Mouse (Mus musculus) midbrain, embryonic 14.5 days (tissue): ENCODE data around the gene Ankk1. TPM values are rescaled to one million over a fixed set of nuclear protein-coding genes. Genes with fewer than 3 reads are reported as not detected.
A peak's percentile ranks its signal among the peaks of the same experiment; 100 is the strongest.

ENCODE experiments used
- ATAC-seq: fragments of 200-750 bp; cut with Nextera tagmentation; 2 replicates; pipeline ENCODE4 v1.8.0; 2017; ENCODE audit warnings: moderate number of reproducible peaks, moderate library complexity; ENCODE audit not compliant: low FRiP score, low TSS enrichment
- DNase-seq: peaks from one replicate; pipeline ENCODE4 v3.0.0-alpha.2; 2015
- H3K27ac ChIP-seq: fragments of 300-500 bp; sonication (generic); replicated peaks from 2 replicates; pipeline ENCODE4 v1.5.1; 2014; ENCODE audit warnings: mild to moderate bottlenecking, low read depth, low read length, moderate library complexity
- H3K27me3 ChIP-seq: fragments of 300-500 bp; sonication (generic); 2 replicates; pipeline ENCODE4 v1.6.1; 2014; ENCODE audit warnings: low read length, control low read depth, mixed read lengths; ENCODE audit not compliant: control insufficient read depth, insufficient read depth
- H3K36me3 ChIP-seq: fragments of 300-500 bp; sonication (generic); 2 replicates; pipeline ENCODE4 v1.6.1; 2014; ENCODE audit warnings: low read length, control low read depth; ENCODE audit not compliant: control insufficient read depth, insufficient read depth
- H3K4me1 ChIP-seq: fragments of 300-500 bp; sonication (generic); 2 replicates; pipeline ENCODE4 v1.6.1; 2014; ENCODE audit warnings: mild to moderate bottlenecking, antibody characterized with exemption, low read length, control low read depth; ENCODE audit not compliant: control insufficient read depth, insufficient read depth
- H3K4me2 ChIP-seq: fragments of 300-500 bp; sonication (generic); 2 replicates; pipeline ENCODE4 v1.6.1; 2014; ENCODE audit warnings: mild to moderate bottlenecking, low read length, moderate library complexity
- H3K4me3 ChIP-seq: fragments of 300-500 bp; sonication (generic); replicated peaks from 2 replicates; pipeline ENCODE4 v1.5.1; 2014; ENCODE audit warnings: low read depth, low read length
- H3K9ac ChIP-seq: fragments of 300-500 bp; sonication (generic); replicated peaks from 2 replicates; pipeline ENCODE4 v1.6.1; 2014; ENCODE audit warnings: mild to moderate bottlenecking, low read length, moderate library complexity
- H3K9me3 ChIP-seq: fragments of 300-500 bp; sonication (generic); 2 replicates; pipeline ENCODE4 v1.6.1; 2016; ENCODE audit warnings: low read length, control low read depth, mixed read lengths; ENCODE audit not compliant: control insufficient read depth
- WGBS: fragments of 180-500 bp; shearing (Covaris S2); extraction: QIAGEN DNeasy Blood & Tissue Kit; methylation state at CpG from one replicate; pipeline ENCODE4 v1.1.7; 2014; 5-methylcytosine and 5-hydroxymethylcytosine counted together
- polyA plus RNA-seq: library from polyadenylated mRNA; unstranded; fragments of >200 nt; fragmentation: Nextera tagmentation; extraction: Ambion mirVana; gene quantifications from 2 replicates; pipeline ENCODE4 v1.2.1, GENCODE M21; 2014

The Ankk1 gene
- polyA plus RNA-seq, 1 experiment from 2014 or later: not detected

- Histone ChIP-seq H3K36me3 (no peaks in the 10 kb centered on the region), H3K27me3 (no peaks in the 10 kb centered on the region), H3K27ac (no peak overlapping the region), H3K4me1 (no peaks in the 10 kb centered on the region), H3K4me2 (no peak overlapping the region), H3K4me3 (no peak overlapping the region), H3K9me3 (no peaks in the 10 kb centered on the region), H3K9ac (no peak overlapping the region)
- no peak for DNase-seq
- no peak for ATAC-seq
- WGBS: 50% methylated on average over 1 of the region's 1 CpGs
Measured at GRCm38 (mm10) chr9:49425585-49425984, 1.2 kb downstream of the Ankk1 start.

DNA sequence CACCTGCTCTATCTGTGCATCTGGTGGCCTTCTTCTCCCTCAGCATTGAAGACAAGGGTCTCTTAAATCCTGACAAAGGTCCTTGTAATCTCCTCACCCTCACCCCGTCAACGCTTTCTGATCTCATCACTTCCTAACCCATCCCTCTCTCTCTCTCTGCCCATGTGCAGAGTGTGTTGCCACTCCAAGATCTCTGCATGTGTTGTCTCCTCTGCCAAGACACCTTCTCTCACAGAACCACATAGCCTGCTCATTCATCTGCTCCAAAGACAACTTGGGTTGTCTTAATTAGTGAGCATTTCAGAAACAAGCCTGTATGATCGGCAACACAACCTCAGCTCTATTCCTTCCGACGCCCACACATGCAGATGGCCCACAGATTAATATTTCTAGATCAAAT is 3.0 kb downstream of the Ankk1 start:
- DNase-seq: no peak
- Histone ChIP-seq H3K4me3 (no peak overlapping the region), H3K9me3 (no peaks in the 10 kb centered on the region), H3K4me2 (no peak overlapping the region), H3K36me3 (no peaks in the 10 kb centered on the region), H3K27me3 (no peaks in the 10 kb centered on the region), H3K4me1 (no peaks in the 10 kb centered on the region), H3K27ac (no peak overlapping the region), H3K9ac (no peak overlapping the region)
- no peak for ATAC-seq
- 97% methylated on average over 5 of the region's 5 CpGs for WGBS

- no peaks in the 10 kb centered on the region for H3K9me3 ChIP-seq
- 85% methylated on average over 5 of the region's 5 CpGs for WGBS
- H3K27me3 ChIP-seq: no peaks in the 10 kb centered on the region
- H3K27ac ChIP-seq: no peak overlapping the region
- no peak for DNase-seq
- no peak overlapping the region for H3K4me2 ChIP-seq
- H3K4me3 ChIP-seq: no peak overlapping the region
- no peak overlapping the region for H3K9ac ChIP-seq
- no peak for ATAC-seq
- no peaks in the 10 kb centered on the region for H3K36me3 ChIP-seq
- H3K4me1 ChIP-seq: no peaks in the 10 kb centered on the region
Measured at GRCm38 (mm10) chr9:49410621-49411020, 16.2 kb downstream of the Ankk1 start.

DNA sequence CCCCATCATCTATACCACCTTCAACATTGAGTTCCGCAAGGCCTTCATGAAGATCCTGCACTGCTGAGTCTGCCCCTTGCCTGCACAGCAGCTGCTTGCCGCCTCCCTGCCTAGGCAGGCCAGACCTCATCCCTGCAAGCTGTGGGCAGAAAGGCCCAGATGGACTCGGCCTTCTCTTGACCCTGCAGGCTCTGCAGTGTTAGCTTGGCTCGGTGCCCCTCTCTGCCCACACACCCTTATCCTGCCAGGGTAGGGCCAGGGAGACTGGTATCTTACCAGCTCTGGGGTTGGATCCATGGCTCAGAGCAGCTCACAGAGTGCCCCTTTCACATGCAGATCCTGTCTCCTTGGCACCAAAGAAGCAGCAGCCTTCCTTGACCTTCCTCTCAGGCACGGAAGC is 19.8 kb downstream of the Ankk1 start:
- WGBS: 94% methylated on average over 5 of the region's 5 CpGs
- H3K9me3 ChIP-seq: no peaks in the 10 kb centered on the region

GRCm38 (mm10) chr9:49403711-49404110 is 23.1 kb downstream of the Ankk1 start:
- Histone ChIP-seq H3K36me3 (no peaks in the 10 kb centered on the region), H3K4me1 (no peaks in the 10 kb centered on the region), H3K9me3 (no peaks in the 10 kb centered on the region), H3K4me3 (no peak overlapping the region), H3K4me2 (no peak overlapping the region), H3K27ac (no peak overlapping the region), H3K9ac (no peak overlapping the region), H3K27me3 (no peaks in the 10 kb centered on the region)
- ATAC-seq (no peak), DNase-seq (no peak)
- WGBS: 83% methylated on average over 2 of the region's 2 CpGs

More for the DNA sequence above, 19.8 kb downstream of the Ankk1 start:
- H3K36me3 ChIP-seq: no peaks in the 10 kb centered on the region
- no peak overlapping the region for H3K9ac ChIP-seq
- no peak overlapping the region for H3K27ac ChIP-seq
- no peak overlapping the region for H3K4me3 ChIP-seq
- no peak overlapping the region for H3K4me2 ChIP-seq
- H3K4me1 ChIP-seq: no peaks in the 10 kb centered on the region
- no peaks in the 10 kb centered on the region for H3K27me3 ChIP-seq
- DNase-seq (no peak), ATAC-seq (no peak)

GRCm38 (mm10) chr9:49396006-49396405 is 30.8 kb downstream of the Ankk1 start:
- no peak overlapping the region for H3K4me3 ChIP-seq
- H3K9me3 ChIP-seq: no peaks in the 10 kb centered on the region
- no peaks in the 10 kb centered on the region for H3K36me3 ChIP-seq
- no peak for ATAC-seq
- H3K9ac ChIP-seq: no peak overlapping the region
- DNase-seq: no peak
- H3K4me1 ChIP-seq: no peaks in the 10 kb centered on the region
- H3K27ac ChIP-seq: no peak overlapping the region
- H3K27me3 ChIP-seq: no peaks in the 10 kb centered on the region
- no peak overlapping the region for H3K4me2 ChIP-seq

- Histone ChIP-seq H3K36me3 (no peaks in the 10 kb centered on the region), H3K9ac (no peak overlapping the region), H3K4me1 (no peaks in the 10 kb centered on the region), H3K9me3 (no peaks in the 10 kb centered on the region), H3K4me2 (no peak overlapping the region), H3K27ac (no peak overlapping the region), H3K4me3 (no peak overlapping the region), H3K27me3 (no peaks in the 10 kb centered on the region)
- no peak for ATAC-seq
- WGBS: 67% methylated on average over 2 of the region's 2 CpGs
- no peak for DNase-seq
Measured at GRCm38 (mm10) chr9:49392242-49392641, 34.6 kb downstream of the Ankk1 start.

- Histone ChIP-seq H3K27me3 (no peaks in the 10 kb centered on the region), H3K4me3 (no peak overlapping the region), H3K9ac (no peak overlapping the region), H3K27ac (no peak overlapping the region), H3K4me2 (no peak overlapping the region), H3K36me3 (no peaks in the 10 kb centered on the region), H3K9me3 (no peaks in the 10 kb centered on the region), H3K4me1 (peaks cover 8% of the 10 kb centered on the region; the same call in 1 of the 2 replicates)
- DNase-seq: peak; percentile 47
- ATAC-seq: no peak
- 24% methylated on average over 11 of the region's 11 CpGs for WGBS
Measured at GRCm38 (mm10) chr9:49386119-49386518, 40.7 kb downstream of the Ankk1 start.

DNA sequence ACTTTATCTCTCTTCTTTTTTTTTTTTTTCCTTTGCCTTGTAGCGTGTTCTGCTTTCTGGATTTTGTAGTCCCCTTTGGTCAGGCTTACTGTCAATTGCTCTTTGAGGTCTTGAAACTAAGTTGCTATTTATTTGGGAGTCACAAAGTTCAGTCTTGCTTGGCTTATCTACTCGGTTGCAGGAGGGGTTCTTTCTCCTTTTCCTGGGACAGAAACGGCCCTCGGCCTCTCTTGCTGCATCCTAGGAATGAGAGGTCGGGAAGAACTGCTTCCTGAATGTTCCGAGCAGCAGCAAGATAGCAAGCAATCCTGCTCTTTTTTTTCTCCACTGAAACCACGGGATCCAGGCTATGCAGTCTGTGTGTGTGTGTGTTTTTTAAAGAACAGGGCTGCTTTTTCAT is 41.5 kb downstream of the Ankk1 start:
- peak; percentile 18 for DNase-seq
- Histone ChIP-seq H3K27me3 (no peaks in the 10 kb centered on the region), H3K36me3 (no peaks in the 10 kb centered on the region), H3K9me3 (no peaks in the 10 kb centered on the region), H3K9ac (no peak overlapping the region), H3K4me3 (no peak overlapping the region), H3K4me1 (peaks cover 8% of the 10 kb centered on the region; the same call in 1 of the 2 replicates), H3K4me2 (no peak overlapping the region), H3K27ac (no peak overlapping the region)
- ATAC-seq: no peak
- WGBS: 50% methylated on average over 7 of the region's 7 CpGs
